Mouse (Mus musculus): Measurements from ENCODE around the gene Unc119b. TPM values are rescaled to one million over a fixed set of nuclear protein-coding genes. Genes with fewer than 3 reads are reported as not detected.
"Not testable (repeated sequence)": the region's sequence is repeated elsewhere in the genome, so short reads cannot be mapped to it uniquely, and the experiment has no call there.

Gene Unc119b
- polyA plus RNA-seq, 1 experiment from 2014 or later: 65.9 TPM

DNA sequence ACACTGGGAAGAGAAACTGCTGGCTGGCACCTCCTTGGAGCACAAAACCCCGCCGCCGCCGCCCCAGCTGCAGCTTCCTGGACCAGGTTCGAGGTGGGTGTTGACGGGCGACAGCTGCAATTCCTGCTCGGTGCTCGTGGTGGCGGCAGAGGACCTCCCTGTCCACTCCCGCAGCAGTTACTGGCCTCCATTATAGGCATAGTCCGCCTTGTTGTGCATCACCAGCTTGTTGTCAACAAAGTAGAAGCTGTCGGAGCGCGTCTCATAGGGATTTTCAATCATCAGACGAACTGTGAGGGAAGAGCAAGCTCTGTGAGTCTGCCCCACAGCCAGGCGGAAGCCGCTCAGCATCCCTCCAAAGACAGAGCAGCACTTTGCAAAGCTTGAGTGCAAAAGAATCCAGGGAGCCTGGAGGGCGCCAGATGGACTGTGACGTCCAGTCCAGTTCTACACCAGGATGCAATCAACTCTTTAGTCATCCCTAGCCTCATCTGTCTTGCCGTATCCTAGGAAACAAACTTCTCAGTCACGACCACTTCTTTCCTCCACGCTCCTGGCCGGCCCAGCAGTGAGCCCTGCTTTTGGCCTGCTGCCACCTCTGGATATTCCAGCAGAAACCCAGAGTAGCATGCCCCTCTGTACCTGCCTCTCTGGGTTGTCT, 9.4 kb downstream of the Unc119b start:
- WGBS: 30% methylated on average over 24 of the region's 24 CpGs
- ATAC-seq (ENCODE audit: low FRiP score, low read depth): no peak
- Histone ChIP-seq H3K27me3 (no peaks in the 10 kb centered on the region), H3K27ac (replicated peaks) (peak overlapping the region; percentile 8; the same call in 1 of the 2 replicates), H3K4me2 (replicated peaks) (no peak overlapping the region; the same call in 1 of the 2 replicates), H3K36me3 (peaks cover 74% of the 10 kb centered on the region), H3K4me3 (no peak overlapping the region), H3K4me1 (peaks cover 5% of the 10 kb centered on the region; the same call in 1 of the 2 replicates), H3K9ac (replicated peaks) (no peak overlapping the region), H3K9me3 (no peaks in the 10 kb centered on the region)

DNA sequence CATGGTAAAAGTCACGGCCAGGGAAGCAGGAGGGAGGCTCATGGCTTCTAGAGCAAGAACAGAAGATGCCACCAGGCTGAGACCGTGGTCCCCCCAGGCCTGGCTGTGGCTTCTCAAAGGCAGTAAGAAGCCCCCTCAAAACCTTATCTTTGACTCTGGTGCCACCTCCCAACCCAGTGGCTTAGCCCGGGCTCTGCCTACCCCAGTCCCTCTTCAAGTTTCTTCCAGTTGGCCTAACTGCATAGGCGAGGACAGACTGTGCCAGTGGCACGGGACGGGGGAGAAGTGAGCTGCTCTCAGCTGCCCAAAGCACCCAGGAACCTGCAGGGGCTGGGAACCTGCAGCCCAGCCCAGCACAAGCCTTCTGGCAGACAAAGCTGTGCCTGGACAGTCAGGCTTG, 10.1 kb downstream of the Unc119b start:
- ATAC-seq (ENCODE audit: low FRiP score, low read depth): no peak
- 94% methylated on average over 6 of the region's 6 CpGs for WGBS
- no peak overlapping the region for H3K4me3 ChIP-seq
- no peak overlapping the region for H3K9ac ChIP-seq (replicated peaks)
- H3K27me3 ChIP-seq: no peaks in the 10 kb centered on the region
- H3K9me3 ChIP-seq: no peaks in the 10 kb centered on the region
- H3K4me1 ChIP-seq: peaks cover 5% of the 10 kb centered on the region; the same call in 1 of the 2 replicates
- H3K27ac ChIP-seq (replicated peaks): no peak overlapping the region
- no peak overlapping the region for H3K4me2 ChIP-seq (replicated peaks)
- H3K36me3 ChIP-seq: peaks cover 68% of the 10 kb centered on the region

DNA sequence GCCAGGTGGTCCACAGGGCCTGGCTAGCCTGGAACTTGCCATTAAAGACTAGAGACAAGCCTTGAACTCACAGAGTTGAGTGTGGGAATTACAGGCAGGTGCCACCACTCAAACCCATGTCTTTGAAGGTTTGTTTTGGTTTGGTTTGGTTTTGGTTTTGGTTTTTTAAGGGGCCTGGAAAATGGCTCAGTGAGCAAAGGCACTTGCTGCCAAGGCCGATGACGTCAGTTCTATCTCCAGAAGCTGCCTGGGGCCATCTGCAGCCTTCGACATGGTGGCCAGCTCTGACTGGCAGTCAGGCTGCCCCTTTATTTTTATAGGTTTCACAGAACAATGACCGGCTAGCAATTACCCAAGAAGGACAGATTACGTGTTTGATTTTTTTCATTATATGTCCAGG, 13.8 kb downstream of the Unc119b start:
- Histone ChIP-seq H3K4me3 (no peak overlapping the region), H3K36me3 (peaks cover 47% of the 10 kb centered on the region)
- no peak for ATAC-seq (ENCODE audit: low FRiP score, low read depth)

DNA sequence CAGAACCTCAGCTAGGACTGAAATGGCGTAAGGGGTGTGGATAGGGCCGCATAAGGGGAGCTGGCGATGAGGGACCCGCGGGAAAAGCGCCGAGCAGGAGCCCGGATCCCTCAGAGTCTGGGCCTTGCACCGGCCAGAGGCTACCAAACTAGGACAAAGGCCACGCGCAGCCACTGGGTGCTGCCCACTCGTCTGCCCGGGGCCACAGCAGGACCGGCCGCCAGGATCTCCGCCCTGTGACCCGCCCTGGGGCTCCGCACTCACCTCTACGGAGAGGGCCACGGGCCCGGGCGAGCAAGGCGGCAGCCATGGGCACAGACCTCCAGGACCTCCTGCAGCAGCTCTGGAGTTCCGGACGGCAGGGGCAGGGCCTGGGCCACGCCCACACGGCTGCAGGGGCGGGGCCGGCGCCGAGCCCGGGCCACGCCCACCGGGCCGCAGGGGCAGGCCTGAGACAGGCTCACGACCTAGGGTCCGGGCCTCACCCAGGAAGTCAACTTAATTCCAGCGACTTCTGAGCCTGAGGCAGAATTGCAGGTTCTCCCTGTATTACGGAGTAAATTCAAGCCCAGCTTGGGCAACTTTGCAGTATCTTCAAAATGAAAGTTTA, 15.7 kb downstream of the Unc119b start, which contains the start of gene Acads:
Acads (minus strand) TSS at position 386 of the 610 bp plus-strand sequence.
- ATAC-seq (ENCODE audit: low FRiP score, low read depth): peak; percentile 85
- peaks cover 41% of the 10 kb centered on the region for H3K36me3 ChIP-seq
- no peaks in the 10 kb centered on the region for H3K27me3 ChIP-seq
- H3K4me1 ChIP-seq: peaks cover 13% of the 10 kb centered on the region; the same call in 1 of the 2 replicates
- H3K9me3 ChIP-seq: no peaks in the 10 kb centered on the region
- peak within 1 kb of the TSS; percentile 80 for H3K9ac ChIP-seq (replicated peaks)
- H3K27ac ChIP-seq (replicated peaks): peak within 1 kb of the TSS; percentile 35; the same call in 1 of the 2 replicates
- WGBS: under 1% methylated on average over 37 of the region's 39 CpGs
- peak within 1 kb of the TSS; percentile 77 for H3K4me2 ChIP-seq (replicated peaks)
- H3K4me3 ChIP-seq: peak within 1 kb of the TSS; percentile 81

More for the DNA sequence above, 13.8 kb downstream of the Unc119b start:
- H3K27me3 ChIP-seq: no peaks in the 10 kb centered on the region
- H3K27ac ChIP-seq (replicated peaks): no peak overlapping the region
- H3K4me2 ChIP-seq (replicated peaks): no peak overlapping the region
- WGBS: 90% methylated on average over 5 of the region's 5 CpGs
- H3K4me1 ChIP-seq: peaks cover 18% of the 10 kb centered on the region
- H3K9me3 ChIP-seq: no peaks in the 10 kb centered on the region
- no peak overlapping the region for H3K9ac ChIP-seq (replicated peaks)

DNA sequence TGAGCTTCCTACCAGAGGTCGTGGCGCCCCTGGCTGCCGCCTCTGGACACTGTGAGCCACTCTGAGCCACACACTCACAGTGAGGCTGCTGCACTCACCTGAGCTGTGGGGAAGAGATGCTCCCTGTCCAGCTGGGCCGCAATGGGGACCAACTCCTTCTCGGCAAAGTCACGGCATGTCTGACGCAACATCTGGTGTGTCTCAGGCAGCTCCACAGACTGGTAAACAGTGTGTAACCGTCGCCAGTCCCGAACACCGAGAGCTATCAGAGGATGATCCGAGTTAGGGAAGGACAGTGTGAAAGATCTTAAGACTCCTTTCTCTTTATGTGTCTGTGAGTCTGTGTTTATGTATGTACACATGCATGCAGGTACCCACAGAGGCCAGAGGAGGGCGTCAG, 17.3 kb downstream of the Unc119b start:
- no peak overlapping the region for H3K9ac ChIP-seq (replicated peaks)
- H3K4me1 ChIP-seq: peaks cover 13% of the 10 kb centered on the region; the same call in 1 of the 2 replicates
- H3K4me2 ChIP-seq (replicated peaks): no peak overlapping the region
- no peak overlapping the region for H3K4me3 ChIP-seq
- ATAC-seq (ENCODE audit: low FRiP score, low read depth): no peak
- H3K27ac ChIP-seq (replicated peaks): no peak overlapping the region
- WGBS: 96% methylated on average over 13 of the region's 13 CpGs
- peaks cover 36% of the 10 kb centered on the region for H3K36me3 ChIP-seq
- H3K27me3 ChIP-seq: no peaks in the 10 kb centered on the region
- no peaks in the 10 kb centered on the region for H3K9me3 ChIP-seq

DNA sequence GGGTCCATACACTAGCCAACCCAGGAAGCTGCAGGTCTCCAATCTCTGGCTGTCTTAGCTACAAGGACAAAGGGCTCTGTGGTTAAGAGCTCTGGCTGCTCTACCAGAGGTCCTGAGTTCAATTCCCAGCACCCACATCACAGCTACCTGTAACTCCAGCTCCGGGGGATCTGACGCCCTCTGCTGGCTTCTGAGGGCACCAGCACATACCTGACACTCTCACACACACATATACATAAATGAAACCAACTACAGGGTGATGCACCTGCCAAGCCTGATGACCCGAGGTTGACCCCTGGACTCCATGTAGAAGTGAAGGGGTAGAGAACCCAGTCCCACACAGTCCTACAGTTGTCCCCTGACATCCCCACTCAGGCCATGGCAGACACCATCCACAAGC, 18.3 kb downstream of the Unc119b start:
- peaks cover 13% of the 10 kb centered on the region; the same call in 1 of the 2 replicates for H3K4me1 ChIP-seq
- ATAC-seq (ENCODE audit: low FRiP score, low read depth): no peak
- H3K4me3 ChIP-seq: no peak overlapping the region
- no peak overlapping the region for H3K9ac ChIP-seq (replicated peaks)
- WGBS: 92% methylated on average over 3 of the region's 3 CpGs
- H3K36me3 ChIP-seq: peaks cover 39% of the 10 kb centered on the region
- H3K9me3 ChIP-seq: no peaks in the 10 kb centered on the region
- H3K27me3 ChIP-seq: no peaks in the 10 kb centered on the region
- H3K4me2 ChIP-seq (replicated peaks): no peak overlapping the region
- no peak overlapping the region for H3K27ac ChIP-seq (replicated peaks)

DNA sequence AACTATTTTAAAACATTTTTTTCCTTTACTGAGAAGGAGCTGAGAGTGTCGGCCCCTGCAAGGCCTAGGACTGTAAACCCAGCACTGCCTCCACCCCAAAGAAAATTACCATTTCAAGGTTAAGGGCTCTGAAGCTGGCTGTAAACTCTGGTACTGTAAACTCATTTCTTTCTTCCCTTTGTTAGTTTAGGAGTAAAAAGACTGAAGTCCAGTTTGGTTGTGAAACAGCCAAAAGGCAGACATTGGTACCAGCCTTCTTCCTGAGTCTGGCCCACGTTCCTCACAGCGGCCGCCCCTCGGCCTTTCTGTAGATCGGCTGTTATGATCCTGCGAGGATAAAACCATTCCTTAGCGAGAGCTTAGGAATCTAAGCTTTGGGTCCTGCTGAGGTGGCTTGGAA, 20.3 kb downstream of the Unc119b start:
- peaks cover 48% of the 10 kb centered on the region for H3K36me3 ChIP-seq
- 92% methylated on average over 8 of the region's 8 CpGs for WGBS
- no peak overlapping the region for H3K27ac ChIP-seq (replicated peaks)
- ATAC-seq (ENCODE audit: low FRiP score, low read depth): no peak
- H3K4me1 ChIP-seq: peaks cover 23% of the 10 kb centered on the region
- H3K4me3 ChIP-seq: no peak overlapping the region
- H3K9ac ChIP-seq (replicated peaks): no peak overlapping the region
- no peaks in the 10 kb centered on the region for H3K9me3 ChIP-seq
- no peaks in the 10 kb centered on the region for H3K27me3 ChIP-seq
- H3K4me2 ChIP-seq (replicated peaks): no peak overlapping the region

DNA sequence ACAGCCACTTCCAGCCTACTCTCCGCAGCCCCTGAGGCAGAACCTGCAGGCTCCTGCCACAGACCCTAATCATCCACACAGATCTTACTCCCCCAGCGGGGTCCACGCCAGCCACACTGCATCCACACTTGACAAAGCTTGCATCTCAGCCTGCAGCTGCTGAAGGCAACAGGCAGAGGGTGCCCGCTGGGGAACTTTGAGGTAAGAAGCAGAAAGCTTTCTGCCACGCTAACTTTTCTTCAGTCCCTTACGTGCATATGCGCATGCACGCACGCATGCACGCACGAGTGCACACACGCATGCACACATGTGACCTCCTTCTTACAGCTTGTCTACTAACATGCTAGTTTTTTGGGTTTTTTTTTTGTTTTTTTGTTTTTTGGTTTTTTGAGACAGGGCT, 21.5 kb downstream of the Unc119b start:
- H3K4me2 ChIP-seq (replicated peaks): no peak overlapping the region
- no peaks in the 10 kb centered on the region for H3K9me3 ChIP-seq
- peaks cover 48% of the 10 kb centered on the region for H3K36me3 ChIP-seq
- no peak overlapping the region for H3K9ac ChIP-seq (replicated peaks)
- no peak for ATAC-seq (ENCODE audit: low FRiP score, low read depth)
- H3K27ac ChIP-seq (replicated peaks): no peak overlapping the region
- 96% methylated on average over 12 of the region's 12 CpGs for WGBS
- peaks cover 10% of the 10 kb centered on the region; the same call in 1 of the 2 replicates for H3K4me1 ChIP-seq
- H3K4me3 ChIP-seq: no peak overlapping the region
- no peaks in the 10 kb centered on the region for H3K27me3 ChIP-seq

DNA sequence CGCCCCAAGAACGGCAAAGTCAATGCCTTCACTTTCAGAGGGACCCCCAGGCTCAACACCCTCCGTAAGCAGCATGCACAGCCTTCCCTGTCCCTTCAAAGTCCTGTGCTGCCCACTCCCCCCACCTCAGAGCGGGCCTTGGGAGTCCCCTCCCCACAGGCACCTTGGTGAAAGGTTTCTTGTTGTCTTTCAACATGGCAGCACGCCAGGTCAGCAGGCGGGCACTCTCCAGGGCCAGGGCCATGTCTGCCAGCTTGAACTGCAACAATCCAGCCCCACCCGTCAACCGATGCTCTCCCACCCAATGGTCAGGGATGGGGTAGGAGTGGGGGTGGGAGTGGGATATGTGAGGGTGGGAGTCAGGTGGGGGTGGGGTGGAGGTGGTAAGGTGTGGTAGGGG, 23.6 kb downstream of the Unc119b start:
- H3K9ac ChIP-seq (replicated peaks): no peak overlapping the region
- no peak for ATAC-seq (ENCODE audit: low FRiP score, low read depth)

DNA sequence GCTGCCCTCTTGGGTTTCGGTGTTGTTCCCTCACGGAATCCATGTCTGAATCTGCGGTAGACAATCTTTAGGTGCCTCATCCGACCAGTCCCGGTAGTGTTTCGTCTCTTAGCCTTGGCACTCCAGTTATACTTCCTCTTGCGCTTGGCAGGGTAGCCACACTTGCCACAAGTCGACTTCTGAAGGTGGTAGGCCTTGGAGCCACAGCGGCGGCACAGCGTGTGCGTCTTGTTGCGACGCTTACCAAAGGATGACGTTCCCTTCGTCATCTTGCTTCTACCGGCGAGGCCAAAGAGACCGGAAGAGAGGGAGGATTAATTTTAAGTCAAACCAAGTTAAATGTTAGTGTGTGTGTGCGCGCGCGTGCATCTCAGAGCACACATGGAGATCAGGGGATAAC, 31.5 kb downstream of the Unc119b start:
- not testable (repeated sequence) for H3K4me1 ChIP-seq; H3K27ac ChIP-seq (replicated peaks); H3K4me2 ChIP-seq (replicated peaks); ATAC-seq (ENCODE audit: low FRiP score, low read depth); H3K4me3 ChIP-seq; H3K9me3 ChIP-seq; H3K9ac ChIP-seq (replicated peaks); H3K27me3 ChIP-seq
- 96% methylated on average over 23 of the region's 23 CpGs for WGBS
- H3K36me3 ChIP-seq: peaks cover 24% of the 10 kb centered on the region

More for the DNA sequence above, 23.6 kb downstream of the Unc119b start:
- no peak overlapping the region for H3K4me2 ChIP-seq (replicated peaks)
- no peaks in the 10 kb centered on the region for H3K27me3 ChIP-seq
- no peaks in the 10 kb centered on the region for H3K9me3 ChIP-seq
- 99% methylated on average over 8 of the region's 8 CpGs for whole genome bisulfite sequencing
- H3K36me3 ChIP-seq: peaks cover 35% of the 10 kb centered on the region
- no peak overlapping the region for H3K27ac ChIP-seq (replicated peaks)
- no peak overlapping the region for H3K4me3 ChIP-seq
- H3K4me1 ChIP-seq: peaks cover 10% of the 10 kb centered on the region; the same call in 1 of the 2 replicates

DNA sequence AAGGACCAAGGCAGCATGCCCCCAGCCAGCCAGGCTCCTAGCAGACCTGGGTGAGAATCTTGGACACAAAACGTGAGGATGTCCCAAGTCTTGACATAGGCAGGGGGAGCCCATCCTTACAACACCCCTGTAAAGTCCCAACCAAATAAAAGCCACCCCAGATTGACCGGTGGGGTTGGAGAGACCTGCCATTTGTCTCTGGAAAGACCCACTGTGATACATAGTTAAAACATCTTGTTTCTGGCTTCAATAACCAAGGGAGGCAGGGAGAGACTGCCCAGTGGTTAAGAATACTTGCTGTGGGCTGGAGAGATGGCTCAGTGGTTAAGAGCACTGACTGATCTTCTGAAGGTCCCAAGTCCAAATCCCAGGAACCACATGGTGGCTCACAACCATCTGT, 32.5 kb downstream of the Unc119b start:
- H3K4me2 ChIP-seq (replicated peaks): no peak overlapping the region
- H3K36me3 ChIP-seq: peaks cover 31% of the 10 kb centered on the region
- WGBS: 92% methylated on average over 2 of the region's 2 CpGs
- H3K9ac ChIP-seq (replicated peaks): no peak overlapping the region
- no peaks in the 10 kb centered on the region for H3K27me3 ChIP-seq
- H3K4me1 ChIP-seq: no peaks in the 10 kb centered on the region
- ATAC-seq (ENCODE audit: low FRiP score, low read depth): no peak
- no peak overlapping the region for H3K4me3 ChIP-seq
- no peak overlapping the region for H3K27ac ChIP-seq (replicated peaks)
- no peaks in the 10 kb centered on the region for H3K9me3 ChIP-seq

DNA sequence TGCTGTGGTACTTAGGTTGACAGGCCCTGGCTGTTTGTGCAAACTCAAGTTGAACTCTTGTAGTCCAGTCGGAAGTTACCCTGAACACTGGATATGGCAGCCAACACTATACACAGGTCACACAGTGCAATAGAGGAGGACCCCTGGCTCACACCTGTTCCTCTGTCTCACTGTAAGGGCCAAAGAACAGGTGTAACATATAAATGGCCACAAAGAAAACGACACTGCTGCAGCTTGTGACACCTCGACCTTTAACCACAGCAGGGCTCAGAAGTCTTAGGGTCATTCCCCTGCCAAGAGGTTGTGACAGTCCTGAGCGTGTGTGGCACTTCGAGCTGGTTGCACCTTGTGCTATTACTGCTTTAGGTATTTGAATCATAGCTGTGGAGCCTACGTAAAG, 34.3 kb downstream of the Unc119b start:
- Histone ChIP-seq H3K27me3 (no peaks in the 10 kb centered on the region), H3K36me3 (peaks cover 49% of the 10 kb centered on the region), H3K9me3 (no peaks in the 10 kb centered on the region), H3K9ac (replicated peaks) (no peak overlapping the region), H3K4me3 (no peak overlapping the region), H3K4me2 (replicated peaks) (no peak overlapping the region), H3K4me1 (no peaks in the 10 kb centered on the region), H3K27ac (replicated peaks) (no peak overlapping the region)
- WGBS: 87% methylated on average over 6 of the region's 6 CpGs
- ATAC-seq (ENCODE audit: low FRiP score, low read depth): no peak
